Mouse (Mus musculus): ENCODE data around the gene Rara. TPM values are rescaled to one million over a fixed set of nuclear protein-coding genes. Genes with fewer than 3 reads are reported as not detected.

Gene Rara
- polyA plus RNA-seq, 1 experiment, result 17.2 TPM

- no peak for TF ChIP-seq POLR2A (IDR thresholded peaks at IDR 0.05; ENCODE audit: borderline replicate concordance, control insufficient read depth, low read depth, low read length)
- peak; percentile 60 for TF ChIP-seq CTCF (IDR thresholded peaks at IDR 0.05; ENCODE audit: control insufficient read depth, insufficient read depth, low read length)
- no peak overlapping the region for H3K4me3 ChIP-seq (replicated peaks; ENCODE audit: control insufficient read depth, low read depth, low read length)
- H3K27ac ChIP-seq (ENCODE audit: control insufficient read depth, insufficient read depth, low read depth, low read length, poor library complexity), result peak overlapping the region; percentile 59; the same call in 1 of the 2 replicates
- peaks cover 8% of the 10 kb centered on the region for H3K4me1 ChIP-seq (ENCODE audit: control insufficient read depth, insufficient read depth, low read length)
- WGBS, result 14% methylated on average over 10 of the region's 10 CpGs
Observed at GRCm38 (mm10) chr11:98954373-98954772, 26.8 kb downstream of the Rara start.

GRCm38 (mm10) chr11:98954801-98955706 lies 27.4 kb downstream of the Rara start:
- WGBS, result 37% methylated on average over 17 of the region's 17 CpGs
- peak overlapping the region; percentile 59 for H3K27ac ChIP-seq (ENCODE audit: control insufficient read depth, insufficient read depth, low read depth, low read length, poor library complexity)
- TF ChIP-seq POLR2A (IDR thresholded peaks at IDR 0.05; ENCODE audit: borderline replicate concordance, control insufficient read depth, low read depth, low read length) (no peak), CTCF (IDR thresholded peaks at IDR 0.05; ENCODE audit: control insufficient read depth, insufficient read depth, low read length) (no peak)
- no peak overlapping the region for H3K4me3 ChIP-seq (replicated peaks; ENCODE audit: control insufficient read depth, low read depth, low read length)
- H3K4me1 ChIP-seq (ENCODE audit: control insufficient read depth, insufficient read depth, low read length), result peaks cover 3% of the 10 kb centered on the region; the same call in 1 of the 2 replicates

DNA sequence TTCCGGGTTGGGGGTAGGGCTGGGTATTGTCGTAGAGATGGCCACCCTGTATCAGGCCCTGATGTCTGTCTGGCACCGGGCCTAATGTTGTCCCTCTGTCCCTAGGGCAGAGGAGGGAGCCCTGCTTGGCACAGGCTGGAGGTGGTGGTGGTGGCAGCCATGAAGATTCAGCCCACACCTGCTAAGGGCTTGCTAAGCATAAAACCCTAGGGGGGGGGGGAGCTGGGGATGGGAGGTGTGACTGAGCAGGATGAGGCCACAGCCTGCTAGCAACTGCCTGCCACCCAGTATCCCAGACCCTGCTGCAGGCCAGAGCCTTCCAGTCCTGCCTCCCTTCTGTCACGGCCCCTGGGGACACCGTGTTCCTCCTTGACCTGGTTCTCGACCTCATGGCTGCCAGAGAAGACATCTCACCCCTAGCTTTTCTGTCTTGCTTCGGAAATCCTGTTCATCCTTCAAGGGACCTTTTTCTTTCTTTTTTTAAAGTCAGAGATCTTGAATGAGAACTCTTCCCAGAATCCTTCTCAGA lies 28.2 kb downstream of the Rara start:
- TF ChIP-seq CTCF (IDR thresholded peaks at IDR 0.05; ENCODE audit: control insufficient read depth, insufficient read depth, low read length), result no peak
- TF ChIP-seq POLR2A (IDR thresholded peaks at IDR 0.05; ENCODE audit: borderline replicate concordance, control insufficient read depth, low read depth, low read length), result no peak
- H3K4me3 ChIP-seq (replicated peaks; ENCODE audit: control insufficient read depth, low read depth, low read length), result no peak overlapping the region
- no peak overlapping the region for H3K27ac ChIP-seq (ENCODE audit: control insufficient read depth, insufficient read depth, low read depth, low read length, poor library complexity)
- WGBS, result 46% methylated on average over 7 of the region's 7 CpGs
- peaks cover 3% of the 10 kb centered on the region; the same call in 1 of the 2 replicates for H3K4me1 ChIP-seq (ENCODE audit: control insufficient read depth, insufficient read depth, low read length)

DNA sequence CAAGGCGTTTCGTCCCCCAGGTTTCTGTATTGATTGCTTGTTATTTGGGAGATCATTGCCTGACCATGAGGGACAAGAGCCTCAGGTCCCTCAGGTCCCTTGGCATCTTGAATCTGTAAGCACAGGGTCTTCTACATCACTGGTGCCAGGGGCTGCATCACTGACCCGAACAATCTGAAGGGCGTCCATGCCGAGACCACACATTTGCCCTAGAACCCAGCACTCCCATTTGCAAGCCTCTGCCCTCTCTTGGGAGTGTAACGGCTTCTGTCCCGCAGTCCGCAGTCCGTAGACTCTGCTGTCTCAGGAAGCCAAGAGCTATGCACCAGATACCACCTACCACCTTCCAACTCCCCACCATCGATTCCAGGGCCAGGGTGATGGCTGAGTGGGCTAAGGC lies 28.7 kb downstream of the Rara start:
- TF ChIP-seq CTCF (IDR thresholded peaks at IDR 0.05; ENCODE audit: control insufficient read depth, insufficient read depth, low read length) (no peak), POLR2A (IDR thresholded peaks at IDR 0.05; ENCODE audit: borderline replicate concordance, control insufficient read depth, low read depth, low read length) (no peak)
- peaks cover 3% of the 10 kb centered on the region; the same call in 1 of the 2 replicates for H3K4me1 ChIP-seq (ENCODE audit: control insufficient read depth, insufficient read depth, low read length)
- H3K27ac ChIP-seq (ENCODE audit: control insufficient read depth, insufficient read depth, low read depth, low read length, poor library complexity), result no peak overlapping the region
- no peak overlapping the region for H3K4me3 ChIP-seq (replicated peaks; ENCODE audit: control insufficient read depth, low read depth, low read length)
- 88% methylated on average over 8 of the region's 10 CpGs for WGBS

GRCm38 (mm10) chr11:98959437-98960312 lies 32.1 kb downstream of the Rara start:
- peaks cover 6% of the 10 kb centered on the region for H3K4me1 ChIP-seq (ENCODE audit: control insufficient read depth, insufficient read depth, low read length)
- peak overlapping the region; percentile 65 for H3K4me3 ChIP-seq (replicated peaks; ENCODE audit: control insufficient read depth, low read depth, low read length)
- H3K27ac ChIP-seq (ENCODE audit: control insufficient read depth, insufficient read depth, low read depth, low read length, poor library complexity), result peak overlapping the region; percentile 84
- 1% methylated on average over 43 of the region's 43 CpGs for WGBS
- TF ChIP-seq CTCF (IDR thresholded peaks at IDR 0.05; ENCODE audit: control insufficient read depth, insufficient read depth, low read length) (no peak), POLR2A (IDR thresholded peaks at IDR 0.05; ENCODE audit: borderline replicate concordance, control insufficient read depth, low read depth, low read length) (peak; percentile 72; the same call in 1 of the 2 replicates)

DNA sequence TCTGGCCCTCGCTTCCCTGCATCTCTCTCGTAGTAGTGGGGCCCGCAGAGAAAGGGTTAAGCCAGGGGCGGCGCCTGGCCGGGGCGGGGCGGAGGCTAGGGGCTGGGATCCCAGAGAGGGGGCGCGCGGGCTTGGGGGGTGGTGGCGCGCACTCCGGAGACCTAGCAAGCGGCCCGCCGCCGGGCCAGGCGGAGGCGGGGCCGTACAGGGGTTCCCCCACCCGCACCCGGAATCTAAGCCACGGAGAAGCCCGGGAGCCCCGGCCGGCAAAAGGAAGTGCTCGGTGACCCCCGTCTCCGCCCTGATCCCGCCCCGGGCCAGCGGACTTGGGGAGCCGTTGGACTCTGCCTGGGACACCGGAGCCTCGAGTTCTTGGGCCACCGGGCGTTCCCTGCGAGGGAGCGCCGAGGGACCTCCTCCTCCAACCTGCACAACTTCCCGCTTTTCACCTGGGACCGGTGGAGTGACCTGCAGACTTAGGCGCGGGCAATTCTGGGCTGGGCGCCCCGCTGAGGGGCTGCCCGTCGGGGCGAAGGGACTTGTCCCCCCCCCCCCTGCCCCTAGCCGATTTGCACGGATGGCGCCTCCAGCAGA lies 32.8 kb downstream of the Rara start:
- Histone ChIP-seq H3K27ac (ENCODE audit: control insufficient read depth, insufficient read depth, low read depth, low read length, poor library complexity) (peak overlapping the region; percentile 84), H3K4me1 (ENCODE audit: control insufficient read depth, insufficient read depth, low read length) (peaks cover 5% of the 10 kb centered on the region), H3K4me3 (replicated peaks; ENCODE audit: control insufficient read depth, low read depth, low read length) (peak overlapping the region; percentile 72)
- TF ChIP-seq CTCF (IDR thresholded peaks at IDR 0.05; ENCODE audit: control insufficient read depth, insufficient read depth, low read length) (no peak), POLR2A (IDR thresholded peaks at IDR 0.05; ENCODE audit: borderline replicate concordance, control insufficient read depth, low read depth, low read length) (no peak)
- under 1% methylated on average over 53 of the region's 53 CpGs for WGBS

GRCm38 (mm10) chr11:98961051-98961592 lies 33.5 kb downstream of the Rara start:
- H3K4me1 ChIP-seq (ENCODE audit: control insufficient read depth, insufficient read depth, low read length), result peaks cover 5% of the 10 kb centered on the region
- no peak for TF ChIP-seq CTCF (IDR thresholded peaks at IDR 0.05; ENCODE audit: control insufficient read depth, insufficient read depth, low read length)
- no peak for TF ChIP-seq POLR2A (IDR thresholded peaks at IDR 0.05; ENCODE audit: borderline replicate concordance, control insufficient read depth, low read depth, low read length)
- H3K27ac ChIP-seq (ENCODE audit: control insufficient read depth, insufficient read depth, low read depth, low read length, poor library complexity), result peak overlapping the region; percentile 84
- 11% methylated on average over 18 of the region's 18 CpGs for WGBS
- H3K4me3 ChIP-seq (replicated peaks; ENCODE audit: control insufficient read depth, low read depth, low read length), result peak overlapping the region; percentile 72
